Mouse (Mus musculus) lung, postnatal 36 days (tissue): ENCODE data around the gene Inpp5b.
"Not testable (repeated sequence)": the region's sequence is repeated elsewhere in the genome, so short reads cannot be mapped to it uniquely, and the experiment has no call there.

Experiments
- DNase-seq: peaks from one replicate; pipeline ENCODE4 v3.0.0; 2022; ENCODE audit warnings: mixed read lengths

The Inpp5b gene

DNA sequence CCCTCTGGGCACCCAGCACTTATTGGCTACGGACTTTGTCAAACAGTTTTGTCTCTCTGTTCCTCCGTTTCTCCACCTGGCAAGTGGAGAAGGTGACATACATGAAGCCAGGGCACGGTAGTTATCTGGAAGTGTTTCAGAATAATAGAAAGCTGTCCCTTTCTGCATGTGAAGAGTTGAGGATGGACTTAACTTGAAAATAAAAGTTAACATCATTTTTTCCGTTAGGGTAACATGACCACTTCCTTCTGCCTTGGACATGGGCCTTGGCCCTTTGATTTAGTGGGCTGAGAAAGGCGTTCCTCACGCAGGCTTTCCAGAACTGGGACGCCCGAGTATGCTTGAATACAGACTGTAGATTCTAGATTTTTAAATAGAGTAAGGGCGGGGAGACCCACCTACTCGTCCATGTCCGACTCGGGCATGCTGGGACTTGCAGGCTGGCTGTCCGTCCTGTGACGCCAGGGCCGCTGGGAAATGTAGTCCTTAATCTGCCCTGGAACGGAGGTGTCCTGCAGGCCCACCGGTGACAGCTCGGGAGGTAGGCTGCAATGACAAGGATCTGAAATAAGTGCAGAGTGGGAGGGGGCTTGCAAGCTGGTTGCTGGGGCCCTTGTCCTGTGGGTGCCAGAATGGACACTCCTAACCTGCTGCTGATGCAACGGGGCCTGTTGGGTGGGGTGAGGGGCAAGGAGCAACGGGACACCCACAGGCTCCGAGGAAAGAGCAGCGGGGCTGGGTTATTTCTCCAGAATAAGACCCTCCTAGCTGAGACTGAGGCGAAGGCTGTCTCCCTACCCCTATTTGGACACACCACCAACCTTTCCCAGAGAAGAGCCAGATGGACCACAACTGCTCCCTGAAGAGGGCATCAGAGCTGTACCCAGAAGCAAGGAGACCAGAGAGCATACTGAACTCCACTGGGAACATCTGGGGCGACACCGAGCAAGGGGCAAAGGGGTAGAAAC, at the start of gene Inpp5b:
Inpp5b (plus strand) TSS at position 475 of the 968 bp plus-strand sequence.
- DNase-seq, result peak; percentile 92

DNA sequence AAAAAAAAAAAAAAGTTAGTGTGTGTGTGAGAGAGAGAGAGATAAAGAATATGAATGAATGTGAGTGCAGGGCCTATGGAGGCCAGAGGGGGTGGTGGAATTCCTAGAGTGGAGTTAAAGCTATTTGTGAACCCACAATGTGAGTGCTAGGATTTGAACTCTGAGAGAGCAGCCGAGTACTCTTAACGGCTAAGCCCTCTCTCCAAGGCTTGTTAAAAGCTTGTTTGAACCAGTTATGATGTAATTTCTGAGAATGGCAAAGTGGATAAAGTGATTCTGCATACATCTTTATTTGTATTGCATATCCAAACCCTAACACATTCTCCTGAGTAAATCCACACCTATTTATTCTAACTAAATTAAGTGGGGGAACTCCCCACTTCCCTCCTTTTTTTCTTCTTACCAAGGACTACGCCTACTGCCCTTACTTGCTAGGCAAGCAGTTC, 49.2 kb upstream of the Inpp5b start:
- DNase-seq, result peak; percentile 62

DNA sequence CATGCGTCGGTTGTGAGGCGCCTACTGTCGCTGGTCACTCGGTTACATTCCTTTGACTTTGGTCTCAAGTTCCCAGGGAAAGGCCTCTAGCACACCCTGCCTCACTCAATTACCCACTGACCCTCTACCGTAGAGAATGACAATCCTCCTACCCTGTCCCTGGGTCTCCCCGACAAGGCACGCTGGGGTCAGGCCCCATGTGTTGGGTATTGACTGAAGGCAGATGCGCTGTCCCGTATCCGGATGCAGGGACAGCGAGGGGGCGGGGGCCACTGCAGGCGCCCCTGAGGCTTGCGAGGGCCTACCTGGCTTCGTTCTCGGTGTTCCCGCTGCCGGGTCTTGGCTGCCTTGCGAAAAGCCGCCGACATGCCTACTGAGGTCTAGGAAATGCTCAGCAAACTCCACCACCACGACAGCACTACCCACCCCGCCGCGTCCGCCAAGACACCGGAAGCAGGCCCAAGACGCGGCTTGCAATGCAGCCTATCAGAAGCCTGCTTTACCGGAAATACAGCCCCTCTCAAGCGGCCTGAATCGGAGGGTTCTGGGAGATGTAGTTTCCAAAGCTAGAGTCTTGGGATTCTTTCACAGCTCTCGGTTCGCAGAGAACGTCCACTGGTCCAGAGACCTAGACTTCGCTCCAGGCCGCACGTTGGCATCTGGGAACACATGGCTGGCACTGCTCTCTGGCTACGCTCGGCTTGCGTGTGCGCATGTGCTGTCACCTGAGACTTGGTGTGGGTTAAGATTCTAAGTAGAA, 48.3 kb upstream of the Inpp5b start, which contains the start of gene Utp11:
Utp11 (minus strand) TSS at position 466 of the 760 bp plus-strand sequence.
- peak; percentile 95 for DNase-seq

DNA sequence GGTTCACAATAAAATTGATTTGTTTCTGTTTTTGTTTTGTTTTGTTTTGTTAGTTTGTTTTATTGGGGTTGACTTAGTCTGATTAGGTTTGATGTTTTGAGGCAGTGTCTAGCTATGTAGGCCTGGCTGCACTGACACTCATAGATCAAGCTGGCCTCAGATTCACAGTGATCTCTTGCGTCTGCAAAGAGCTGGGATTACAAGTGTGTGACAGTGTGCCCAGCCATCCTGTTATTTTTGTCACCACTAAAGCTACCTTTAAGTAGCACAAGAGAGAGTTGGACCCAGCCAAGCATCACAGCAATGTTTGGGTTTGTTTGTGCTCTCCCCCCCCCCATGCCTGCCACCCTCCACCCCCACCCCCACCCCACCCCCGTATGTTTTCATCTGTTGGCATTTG, 47.1 kb upstream of the Inpp5b start:
- no peak for DNase-seq

DNA sequence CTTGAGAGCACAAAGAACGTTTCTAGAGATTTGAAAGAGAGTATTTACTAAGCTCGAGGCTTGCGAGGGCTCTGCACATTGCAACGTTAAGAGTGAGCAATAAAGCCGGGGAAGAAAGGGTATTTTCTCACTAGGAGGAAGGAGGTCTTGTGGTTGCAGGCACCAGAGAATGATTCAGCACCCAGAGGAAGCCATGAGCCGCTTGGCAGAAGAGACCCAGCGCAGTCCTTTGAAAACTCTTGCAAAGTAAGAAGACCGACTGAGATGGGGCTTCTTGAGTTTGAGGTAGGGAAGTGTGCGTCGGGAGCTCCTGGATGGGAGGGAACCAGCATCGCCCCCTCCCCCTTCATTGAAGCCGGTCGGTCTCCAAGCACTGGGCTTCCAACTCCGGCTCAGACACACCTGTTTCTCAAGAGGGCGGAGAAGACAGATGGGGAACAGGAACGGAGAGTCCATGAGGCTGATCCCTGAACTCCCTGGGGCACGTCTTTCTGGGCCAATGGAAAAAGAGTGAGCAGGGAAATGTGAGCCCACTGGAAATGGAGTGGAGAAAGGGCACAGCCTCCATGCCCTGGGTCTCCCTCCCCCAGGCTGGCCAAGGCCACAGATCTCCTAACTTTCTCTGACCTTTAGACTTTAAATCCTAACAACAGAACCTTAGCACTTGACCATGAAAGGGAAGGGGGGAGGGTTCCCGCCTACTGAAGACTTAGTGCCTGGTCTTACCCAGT, 45.7 kb upstream of the Inpp5b start:
- DNase-seq, result no peak

DNA sequence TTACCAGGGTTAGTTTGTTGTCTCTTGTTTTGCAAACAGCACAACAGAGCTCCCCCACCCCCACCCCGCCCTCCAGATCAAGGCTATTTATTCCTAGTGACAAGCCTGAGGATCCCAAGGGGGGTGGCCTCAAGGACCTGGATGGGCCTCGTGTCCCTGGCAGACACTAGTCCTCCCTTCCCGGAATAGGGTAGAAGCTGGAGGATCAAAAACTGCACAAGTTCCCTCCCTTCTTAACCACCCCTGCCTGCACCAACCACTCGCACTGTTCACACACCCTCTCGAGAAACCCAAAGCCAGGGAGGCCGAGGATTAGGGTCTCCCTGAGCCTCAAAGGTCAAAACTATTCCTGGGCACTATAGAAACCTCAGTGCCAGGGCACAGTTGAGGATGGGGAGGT, 41.9 kb upstream of the Inpp5b start:
- DNase-seq, result no peak

DNA sequence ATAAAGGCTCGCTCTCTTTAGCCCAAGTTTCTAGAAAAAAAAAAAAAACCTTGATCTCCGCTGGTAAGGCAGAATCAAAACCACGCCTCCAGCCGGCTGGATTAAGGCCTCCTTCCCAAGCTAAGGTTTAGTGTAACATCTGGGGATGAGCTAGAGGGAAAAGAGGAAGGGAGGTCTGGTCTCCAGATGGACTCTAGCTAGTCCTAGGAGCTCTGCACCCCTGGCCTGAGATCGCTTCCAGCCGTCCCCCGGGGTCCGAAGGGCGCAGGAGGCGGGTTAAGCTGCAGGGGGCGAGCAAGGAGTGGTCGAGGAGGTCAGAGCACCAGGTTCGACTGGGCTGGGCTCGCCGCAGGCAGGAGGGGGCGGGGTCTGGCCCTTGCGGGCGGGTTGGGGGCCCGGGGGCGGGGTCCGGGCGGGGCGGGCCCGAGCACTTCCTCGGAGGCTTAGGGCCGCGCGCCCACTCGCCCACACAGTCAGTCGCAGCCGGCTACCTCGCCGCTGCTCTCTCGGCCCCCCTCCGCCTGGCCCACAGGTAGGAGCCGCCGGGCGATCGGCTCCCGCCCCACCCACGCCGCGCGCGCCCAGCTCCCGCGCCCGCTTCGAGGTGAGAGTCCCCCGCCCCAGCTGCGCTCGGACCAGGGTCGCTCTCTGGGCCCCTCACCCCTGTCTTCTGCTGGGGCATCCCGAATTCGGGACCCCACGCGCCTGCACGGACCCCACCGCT, 41.2 kb upstream of the Inpp5b start, which contains the start of gene Fhl3:
Fhl3 (plus strand) TSS at position 454 of the 724 bp plus-strand sequence.
- DNase-seq, result peak; percentile 59

DNA sequence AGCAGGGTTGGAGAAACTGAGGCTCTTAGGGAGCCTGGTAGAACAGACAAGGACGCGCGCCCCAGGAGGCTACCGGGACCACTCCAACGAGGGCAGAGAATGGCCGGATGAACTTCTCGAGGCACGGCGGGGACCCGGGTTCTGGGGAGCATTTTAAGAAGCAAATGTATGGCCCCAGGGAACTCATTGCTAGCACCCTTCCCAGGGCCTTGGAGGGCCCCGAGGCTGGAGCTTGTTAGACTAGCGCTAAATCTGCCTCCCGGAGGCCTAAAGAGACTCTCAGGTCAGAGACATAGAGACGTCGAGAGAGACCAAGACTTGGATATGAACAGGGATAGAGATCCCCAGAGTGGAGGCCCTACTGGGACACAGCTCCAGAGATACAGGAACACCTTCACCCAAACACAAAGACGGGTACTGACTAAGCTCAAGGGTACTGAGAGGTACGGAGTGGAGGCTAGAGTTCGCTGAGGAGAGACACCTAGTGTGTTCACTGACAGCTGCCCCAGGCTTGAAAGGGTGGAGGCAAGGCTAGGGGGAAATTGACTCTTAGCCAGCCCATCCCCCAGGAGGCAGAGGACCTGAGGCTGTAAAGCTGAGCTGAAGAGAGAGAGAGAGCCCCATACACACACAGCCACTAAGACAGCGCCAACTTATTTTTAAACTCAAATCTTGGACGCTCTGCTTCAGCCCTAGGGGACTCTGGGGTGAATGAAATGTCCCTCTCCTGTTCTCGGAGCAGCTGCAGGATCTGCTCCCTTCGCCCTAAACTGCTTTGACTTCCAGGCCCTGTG, 40.4 kb upstream of the Inpp5b start:
- no peak for DNase-seq

DNA sequence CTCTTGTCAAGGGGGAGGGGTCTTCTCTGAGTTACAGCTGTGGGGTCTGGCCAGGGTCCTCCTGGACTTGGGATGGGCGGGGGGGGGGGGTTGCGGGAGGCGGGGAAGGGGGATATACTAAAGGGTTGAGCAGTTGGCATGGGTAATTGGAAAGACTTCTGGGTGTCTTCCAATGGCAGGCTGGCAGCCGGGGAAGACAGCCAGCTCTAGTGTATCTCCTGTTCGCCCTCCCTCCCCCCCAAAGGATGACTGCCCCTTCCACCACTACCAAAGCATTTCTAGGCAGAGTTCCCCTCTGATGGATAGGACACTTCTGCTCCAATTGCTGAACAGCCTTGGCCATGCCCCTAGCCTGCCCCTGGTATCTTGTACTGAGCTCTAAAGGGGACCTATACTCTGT, 39.7 kb upstream of the Inpp5b start:
- DNase-seq, result no peak

DNA sequence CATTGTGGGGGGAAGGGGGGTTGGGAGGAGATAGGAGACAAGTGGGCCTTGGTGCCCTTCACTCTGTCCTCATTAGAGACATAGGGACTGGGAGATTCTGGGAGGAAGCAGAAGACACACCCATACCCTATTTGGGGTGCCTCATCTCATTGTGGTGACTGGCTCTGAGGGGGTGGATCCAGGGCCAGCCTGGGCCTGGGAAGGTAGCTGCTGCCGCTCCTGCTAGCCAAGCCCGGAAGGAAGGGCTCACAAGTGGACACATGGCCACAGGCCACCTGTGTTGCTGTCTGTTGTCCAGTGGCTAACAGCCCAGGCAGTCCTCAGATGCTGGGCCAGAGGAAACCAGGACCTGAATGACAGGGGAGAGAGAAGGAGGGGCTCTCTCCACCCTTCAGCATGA, 38.2 kb upstream of the Inpp5b start:
- DNase-seq, result no peak

DNA sequence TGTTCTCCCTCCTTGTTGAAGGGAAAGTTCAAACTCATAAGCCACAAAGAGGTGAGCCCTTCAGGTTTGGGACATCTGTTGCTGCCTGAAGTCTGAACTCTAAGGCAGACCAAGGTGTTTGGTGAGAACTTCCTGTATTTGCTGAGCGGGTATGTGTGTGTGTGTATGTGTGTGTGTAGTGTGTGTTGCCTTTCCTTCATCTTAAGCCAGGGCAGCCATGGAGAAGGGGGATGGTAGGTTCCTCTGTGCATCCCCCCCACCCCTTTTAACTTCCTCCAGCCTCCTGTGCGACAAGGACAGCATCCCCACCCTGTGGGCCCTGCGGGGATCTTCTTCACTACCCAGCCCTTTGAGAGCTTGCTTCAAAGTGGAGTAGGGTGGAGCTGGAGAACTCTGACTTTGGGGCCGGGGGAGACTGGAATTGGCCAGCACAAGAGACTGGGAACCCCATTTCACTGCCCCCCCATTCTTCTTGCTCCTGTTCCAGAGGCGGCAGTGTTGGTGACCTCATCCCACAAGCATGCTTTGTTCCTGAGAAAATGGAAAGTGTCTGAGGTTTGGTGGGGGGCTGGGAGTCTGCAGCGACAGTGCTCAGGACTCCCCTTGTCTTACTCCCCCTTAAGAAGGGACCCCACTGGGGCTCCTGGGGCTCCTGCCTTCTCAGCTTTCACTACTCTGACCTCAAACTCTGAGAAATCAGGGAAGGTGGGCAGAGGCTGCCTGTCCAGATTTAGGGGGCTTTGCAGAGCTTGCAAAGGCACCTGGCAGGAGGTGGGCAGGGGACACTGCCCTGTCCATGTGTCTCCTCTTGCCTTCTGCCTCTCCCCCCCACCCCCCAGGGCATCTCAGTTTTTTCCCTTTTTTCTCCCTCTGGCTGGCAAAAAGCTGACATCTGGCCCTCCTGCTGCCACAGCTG, 37.5 kb upstream of the Inpp5b start:
- DNase-seq, result peak; percentile 44

DNA sequence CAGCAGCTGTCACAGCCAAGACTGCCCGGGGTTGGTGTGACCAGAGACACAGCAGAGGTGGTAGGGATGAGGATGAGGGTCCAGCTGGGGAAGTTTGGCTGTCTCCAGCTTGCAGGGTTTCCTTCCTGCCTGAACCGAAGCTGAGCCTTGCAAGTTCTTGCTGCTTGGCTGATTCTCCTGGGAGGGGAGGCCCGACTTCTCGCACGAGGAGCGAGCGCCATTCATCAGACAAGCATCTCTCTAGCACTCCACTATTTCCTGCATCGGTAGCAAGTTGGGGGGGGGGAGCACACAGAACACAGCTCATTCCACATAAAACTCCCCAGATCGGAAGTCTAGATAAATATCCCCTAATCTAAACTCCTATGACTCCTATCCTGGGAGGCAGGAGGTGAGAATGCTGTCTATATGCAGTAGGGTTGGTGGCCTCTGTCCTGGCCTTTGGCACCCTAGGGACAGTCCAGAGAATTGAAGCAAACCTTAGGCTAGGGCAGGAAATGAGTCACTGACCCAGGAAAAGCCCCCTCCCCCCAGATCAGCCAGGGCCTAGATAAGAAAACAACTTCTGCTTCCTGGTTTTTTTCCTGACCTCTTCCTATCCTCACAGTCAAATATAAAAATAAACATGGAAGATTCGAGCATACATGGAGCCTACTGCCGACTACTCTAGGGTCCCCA, 36.7 kb upstream of the Inpp5b start:
- DNase-seq, result peak; percentile 63

DNA sequence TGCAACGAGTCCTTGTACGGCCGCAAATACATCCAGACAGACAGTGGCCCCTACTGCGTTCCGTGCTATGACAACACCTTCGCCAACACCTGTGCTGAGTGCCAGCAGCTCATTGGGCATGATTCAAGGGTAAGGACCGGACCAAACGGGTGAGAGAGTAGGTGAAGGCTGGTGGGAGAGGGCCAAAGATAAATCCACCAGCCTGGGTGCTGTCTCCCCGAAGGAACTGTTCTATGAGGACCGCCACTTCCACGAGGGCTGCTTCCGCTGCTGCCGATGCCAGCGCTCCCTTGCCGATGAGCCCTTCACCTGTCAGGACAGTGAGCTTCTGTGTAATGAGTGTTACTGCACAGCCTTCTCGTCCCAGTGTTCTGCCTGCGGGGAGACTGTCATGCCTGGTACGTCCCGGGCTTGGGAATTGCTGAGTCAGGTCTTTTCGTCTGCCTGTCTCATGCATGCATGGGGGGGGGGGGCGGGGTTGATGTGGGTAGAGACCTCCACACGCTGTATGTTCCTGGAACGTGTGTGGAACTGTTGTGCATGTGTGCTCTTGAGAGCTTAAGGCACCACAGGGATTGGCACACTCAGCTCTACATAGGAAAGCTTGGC, 35.9 kb upstream of the Inpp5b start:
- no peak for DNase-seq

DNA sequence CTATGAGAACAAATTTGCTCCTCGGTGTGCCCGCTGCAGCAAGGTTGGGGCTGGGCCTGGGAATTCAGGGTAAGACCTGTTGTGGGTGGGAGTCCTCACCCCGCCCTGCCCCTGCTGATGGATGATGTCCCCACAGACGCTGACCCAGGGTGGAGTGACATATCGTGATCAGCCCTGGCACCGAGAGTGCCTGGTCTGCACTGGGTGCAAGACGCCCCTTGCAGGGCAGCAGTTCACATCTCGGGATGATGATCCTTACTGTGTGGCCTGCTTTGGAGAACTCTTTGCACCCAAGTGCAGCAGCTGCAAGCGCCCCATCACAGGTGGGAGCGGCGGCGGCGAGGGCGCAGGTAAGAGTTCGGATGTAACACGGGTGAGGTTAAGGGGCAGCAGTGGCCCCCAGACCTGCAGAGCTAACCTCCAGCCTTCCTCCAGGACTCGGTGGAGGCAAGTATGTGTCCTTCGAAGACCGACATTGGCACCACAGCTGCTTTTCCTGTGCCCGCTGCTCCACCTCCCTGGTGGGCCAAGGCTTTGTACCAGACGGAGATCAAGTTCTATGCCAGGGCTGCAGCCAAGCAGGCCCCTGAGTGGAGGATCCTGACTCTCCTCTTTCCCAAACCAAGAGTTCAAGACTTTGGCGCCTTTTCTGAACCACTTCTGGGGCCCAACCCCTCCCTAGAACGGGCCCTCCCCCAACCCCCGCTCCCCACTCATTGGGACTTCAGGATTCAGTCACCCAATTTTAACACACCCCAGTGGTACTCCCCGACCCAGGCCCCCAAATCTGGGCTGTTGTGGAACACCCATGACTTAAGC, 34.1 kb upstream of the Inpp5b start:
- DNase-seq, result not testable (repeated sequence)

DNA sequence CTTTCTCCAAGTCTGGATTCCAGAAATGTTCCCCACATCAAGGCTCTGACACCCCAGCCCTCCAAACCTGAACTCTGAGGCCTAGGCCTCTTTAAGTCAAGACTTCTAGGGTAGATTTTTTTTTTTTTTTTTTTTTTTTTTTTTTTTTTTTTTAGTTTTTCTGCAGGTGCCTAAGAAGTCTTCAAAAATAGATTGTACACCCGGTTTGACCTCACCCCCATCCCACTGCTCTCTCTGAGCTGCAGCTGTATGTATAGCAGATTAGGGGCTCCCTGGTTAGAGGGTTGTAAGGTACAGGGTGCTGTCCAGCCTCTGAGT, 33.5 kb upstream of the Inpp5b start:
- not testable (repeated sequence) for DNase-seq

DNA sequence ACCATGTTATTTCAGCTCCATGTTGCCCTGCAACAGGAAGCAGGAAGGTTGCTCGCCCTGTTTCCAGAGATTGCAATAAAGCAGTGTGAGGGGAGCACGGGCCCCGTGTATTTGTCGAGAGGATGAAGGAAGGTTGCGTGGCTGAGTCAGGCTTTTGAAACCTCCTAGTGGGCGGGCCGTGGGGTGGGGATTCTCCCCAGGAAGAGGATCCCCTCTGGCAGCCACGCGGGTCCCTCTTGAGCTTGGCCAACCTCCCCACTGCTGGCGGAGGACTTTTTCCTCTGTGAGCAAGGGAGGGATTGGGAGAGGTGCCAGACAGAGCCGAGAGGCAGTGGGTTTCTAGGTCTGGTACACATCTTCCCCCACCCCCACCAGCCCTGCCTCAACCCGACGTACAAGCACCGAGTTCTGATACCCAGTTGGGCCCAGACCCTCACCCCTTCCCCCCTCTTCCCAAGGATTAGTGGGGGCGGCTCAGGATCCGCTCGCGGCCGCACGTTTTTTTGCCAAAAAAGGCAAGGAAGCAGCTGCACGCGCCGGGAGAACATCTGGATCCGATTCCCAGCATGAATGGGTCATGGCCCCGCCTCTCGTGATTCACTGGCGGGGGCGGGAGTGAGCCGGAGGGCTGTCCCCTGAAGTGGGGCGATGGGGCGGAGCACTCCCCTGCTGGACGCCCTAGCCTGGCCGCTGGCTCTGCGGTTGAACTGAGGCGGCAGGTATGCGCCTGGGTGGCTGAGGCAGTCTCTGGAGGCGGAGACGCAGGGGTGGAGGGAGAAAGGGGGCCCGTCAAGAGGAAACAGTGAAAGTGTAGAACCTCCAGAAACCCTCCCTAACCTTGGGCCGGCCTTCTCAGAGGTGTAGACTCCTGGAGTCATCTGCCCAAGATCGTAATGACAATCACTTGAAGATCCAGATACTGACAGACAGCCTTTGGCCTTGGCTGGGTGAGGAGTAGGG, 32.9 kb upstream of the Inpp5b start:
- DNase-seq, result peak; percentile 95

DNA sequence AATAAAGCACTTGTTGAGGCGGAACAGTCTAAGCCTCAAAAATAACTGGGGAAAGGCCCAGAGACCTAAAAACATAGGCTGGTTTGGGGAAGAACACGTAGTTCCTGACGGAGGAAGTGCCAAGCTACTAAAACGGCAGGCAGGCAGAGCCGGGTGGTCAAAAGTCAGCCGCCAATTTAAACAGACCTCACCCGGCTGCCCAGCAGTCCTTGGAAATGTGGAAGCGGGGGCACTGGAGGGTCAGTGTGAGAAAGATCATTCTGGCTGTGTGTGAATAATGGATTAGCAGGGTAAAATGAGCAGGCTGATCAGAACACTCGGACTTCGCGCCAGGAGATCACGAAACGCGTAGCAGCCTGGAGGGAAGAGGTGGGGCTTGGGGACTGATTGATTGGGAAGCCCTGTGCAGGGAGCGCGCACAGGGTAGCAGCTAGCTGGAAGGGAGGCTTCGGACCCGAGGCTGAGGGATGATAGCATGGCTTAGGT, 31.6 kb upstream of the Inpp5b start:
- peak; percentile 54 for DNase-seq
